Mouse (Mus musculus) ES-CJ7 (cell line): Measurements from ENCODE around the gene Rps6ka5.
A peak's percentile ranks its signal among the peaks of the same experiment; 100 is the strongest.

Experiments used
- DNase-seq: peaks from one replicate; pipeline ENCODE4 v3.0.0; 2011; ENCODE audit warnings: low read depth, low spot score

Rps6ka5 gene

GRCm38 (mm10) chr12:100726651-100727050 lies at the start of gene Rps6ka5:
Gene Rps6ka5 (minus strand): TSS chr12:100726983.
- DNase-seq = no peak

- DNase-seq = no peak
These were observed 49.3 kb upstream of the Rps6ka5 start for GRCm38 (mm10) chr12:100775911-100776581.

GRCm38 (mm10) chr12:100775291-100775690 lies 48.5 kb upstream of the Rps6ka5 start:
- DNase-seq = no peak

DNA sequence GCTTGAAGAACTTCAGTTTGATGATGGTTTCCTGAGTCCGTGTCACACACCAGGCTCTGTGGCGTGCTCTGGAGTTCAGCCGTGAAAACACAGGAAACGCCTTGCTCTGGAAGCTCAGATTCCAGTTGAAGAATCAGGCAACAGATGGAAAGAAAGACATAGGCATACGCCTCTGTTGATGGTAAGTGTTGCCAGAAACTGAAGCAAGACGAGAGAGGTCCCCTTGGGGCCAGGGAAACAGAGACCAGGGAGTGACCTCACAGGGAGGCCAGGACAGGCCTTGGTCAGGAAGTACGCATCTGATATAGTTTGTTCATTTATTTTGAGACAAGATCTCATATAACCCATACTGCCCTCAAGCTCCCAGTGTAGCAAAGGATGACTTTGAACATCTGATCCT lies 48.0 kb upstream of the Rps6ka5 start:
- DNase-seq = no peak

- DNase-seq = peak; percentile 12
These were observed 45.6 kb upstream of the Rps6ka5 start for GRCm38 (mm10) chr12:100772230-100772984.

- DNase-seq = no peak
These were observed 44.0 kb upstream of the Rps6ka5 start for GRCm38 (mm10) chr12:100770765-100771164.

DNA sequence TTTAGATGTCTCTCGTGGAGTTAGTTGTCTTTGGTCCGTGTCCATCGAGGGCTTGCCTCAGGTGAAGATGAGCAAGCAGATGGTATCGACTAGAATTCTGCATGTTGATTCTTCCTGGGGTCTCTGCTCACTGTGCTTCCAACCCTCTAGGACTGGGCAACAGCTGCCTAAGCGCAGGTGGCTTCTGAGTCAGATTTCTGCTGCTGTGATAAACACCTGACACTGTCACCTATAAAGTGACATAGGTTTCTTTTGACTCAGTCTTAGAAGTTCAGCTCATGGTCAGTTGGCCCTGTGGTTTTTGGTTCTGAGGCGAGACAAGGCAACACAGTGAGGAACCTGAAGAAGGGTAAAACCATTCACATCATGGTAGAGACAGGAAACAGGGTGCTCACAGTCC lies 43.1 kb upstream of the Rps6ka5 start:
- DNase-seq = no peak

DNA sequence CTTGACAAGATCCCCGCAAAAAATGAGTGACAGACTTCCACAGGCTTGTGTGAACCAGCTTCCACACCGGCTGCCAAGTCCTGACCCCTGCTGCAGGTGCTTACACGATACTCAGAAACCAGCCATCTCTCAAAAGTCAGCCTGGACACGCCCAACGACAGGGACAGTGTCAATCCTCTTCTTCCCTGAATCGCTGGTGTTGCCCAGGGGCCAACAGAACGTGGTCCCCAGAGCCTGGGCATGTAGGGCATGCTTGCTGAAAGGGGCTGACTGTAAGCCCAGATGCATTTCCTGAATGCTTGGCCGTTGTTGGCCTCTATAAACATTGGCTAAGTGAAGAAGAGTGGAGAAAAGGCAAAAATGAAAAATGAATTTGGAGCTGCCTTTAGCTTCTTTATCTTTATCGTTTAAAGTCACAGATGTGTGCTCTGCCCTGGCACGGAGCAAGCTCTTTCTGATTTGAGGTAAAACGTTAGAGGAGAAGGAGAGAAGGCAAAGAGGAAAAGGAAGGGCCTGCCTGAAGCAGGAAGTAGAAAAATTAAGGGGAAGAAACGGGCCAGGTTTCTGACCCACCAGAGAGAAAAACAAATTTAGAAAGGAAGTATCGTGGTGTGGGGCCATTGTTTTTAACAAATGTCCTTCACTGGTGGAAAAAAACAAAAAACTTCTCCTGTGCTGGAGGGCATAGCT lies 37.7 kb upstream of the Rps6ka5 start:
- DNase-seq = no peak

DNA sequence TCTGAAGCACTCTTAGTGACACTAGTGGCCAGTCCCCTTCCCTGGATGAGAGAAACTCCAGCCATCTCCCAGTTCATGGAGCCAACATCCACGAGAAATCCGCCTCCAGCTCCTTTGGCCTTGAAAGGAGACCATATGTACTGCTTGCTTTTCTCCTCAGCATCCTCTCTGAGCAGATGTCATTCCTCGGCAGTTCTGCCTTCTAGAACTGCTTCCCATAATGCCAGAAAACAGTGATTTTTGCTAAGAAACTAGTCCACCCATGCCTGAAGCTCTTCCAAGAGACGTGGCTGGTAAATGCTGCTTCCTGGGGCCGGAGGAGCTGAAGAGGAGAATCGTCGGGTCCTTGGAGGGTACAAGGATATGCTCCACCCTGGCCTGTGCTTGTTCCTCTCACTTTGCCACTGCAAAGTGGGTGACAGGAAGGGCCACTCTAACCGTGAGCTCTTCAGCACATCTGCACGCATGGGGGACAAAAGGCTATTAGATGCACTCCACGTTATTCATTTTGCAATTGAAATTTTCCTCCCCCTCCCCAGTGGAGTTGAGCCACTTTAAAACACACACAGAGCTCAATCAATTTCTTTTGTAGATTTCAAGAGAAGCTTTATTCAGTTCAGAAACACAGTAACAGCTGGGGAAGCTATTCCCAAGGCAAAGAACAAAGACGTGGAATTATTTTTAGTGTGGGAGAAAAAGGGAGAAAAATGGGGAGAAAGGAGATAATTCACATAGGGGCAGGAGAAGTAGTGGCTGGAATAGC lies 36.1 kb upstream of the Rps6ka5 start:
- DNase-seq = no peak

- peak; percentile 47 for DNase-seq
These were observed 30.6 kb upstream of the Rps6ka5 start for GRCm38 (mm10) chr12:100757427-100757826.

- no peak for DNase-seq
These were observed 26.9 kb upstream of the Rps6ka5 start for GRCm38 (mm10) chr12:100753716-100754115.

- no peak for DNase-seq
These were observed 26.2 kb upstream of the Rps6ka5 start for GRCm38 (mm10) chr12:100752977-100753376.

- no peak for DNase-seq
These were observed 15.7 kb upstream of the Rps6ka5 start for GRCm38 (mm10) chr12:100742468-100742867.

- no peak for DNase-seq
These were observed 13.5 kb upstream of the Rps6ka5 start for GRCm38 (mm10) chr12:100740313-100740712.

GRCm38 (mm10) chr12:100739011-100739570 lies 12.3 kb upstream of the Rps6ka5 start:
- DNase-seq = no peak

GRCm38 (mm10) chr12:100738498-100738897 lies 11.7 kb upstream of the Rps6ka5 start:
- DNase-seq = no peak

GRCm38 (mm10) chr12:100735581-100735980 lies 8.8 kb upstream of the Rps6ka5 start:
- no peak for DNase-seq

- no peak for DNase-seq
These were observed 8.4 kb upstream of the Rps6ka5 start for GRCm38 (mm10) chr12:100735156-100735555.

DNA sequence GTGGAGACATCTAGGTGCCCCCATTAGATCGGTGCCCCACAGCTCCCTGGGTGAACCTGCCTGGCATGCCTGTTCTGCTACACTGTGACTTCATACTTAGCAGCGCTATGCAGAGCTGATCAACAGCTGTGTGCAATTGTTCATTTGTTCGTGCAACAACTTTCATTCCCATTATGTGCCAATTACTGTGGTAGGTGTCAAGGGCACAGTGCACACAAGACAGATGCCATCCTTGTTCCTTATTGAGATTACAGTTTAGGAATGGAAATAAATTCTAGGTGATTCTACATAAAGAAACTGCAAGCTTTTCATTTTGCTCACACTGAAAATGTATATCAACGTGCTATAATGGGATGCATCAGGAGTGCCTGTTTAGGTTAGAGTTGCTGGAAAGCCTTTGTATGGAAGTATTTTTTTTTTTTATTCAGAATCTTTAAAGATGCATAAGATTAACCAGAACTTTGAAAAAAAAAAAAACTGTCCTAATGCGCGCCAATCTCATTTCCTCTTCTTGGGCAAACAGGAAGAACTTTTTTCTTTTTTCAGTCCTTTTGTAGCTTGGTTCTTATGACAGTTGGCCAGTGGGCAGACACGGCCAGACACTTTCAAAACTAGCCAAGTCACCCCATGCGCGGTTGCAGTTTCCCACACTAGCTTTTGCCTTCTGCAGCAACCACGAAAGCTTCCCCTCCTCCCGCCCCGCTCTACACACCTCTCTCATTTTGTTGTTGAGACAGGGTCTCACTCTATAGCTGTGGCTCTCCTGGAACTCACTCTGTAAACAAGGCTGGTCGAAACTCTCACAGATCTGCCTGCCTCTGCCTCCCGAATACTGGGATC lies 2.1 kb upstream of the Rps6ka5 start:
- DNase-seq = no peak

- peak; percentile 83 for DNase-seq
These were observed 1.1 kb upstream of the Rps6ka5 start for GRCm38 (mm10) chr12:100727891-100728290.

DNA sequence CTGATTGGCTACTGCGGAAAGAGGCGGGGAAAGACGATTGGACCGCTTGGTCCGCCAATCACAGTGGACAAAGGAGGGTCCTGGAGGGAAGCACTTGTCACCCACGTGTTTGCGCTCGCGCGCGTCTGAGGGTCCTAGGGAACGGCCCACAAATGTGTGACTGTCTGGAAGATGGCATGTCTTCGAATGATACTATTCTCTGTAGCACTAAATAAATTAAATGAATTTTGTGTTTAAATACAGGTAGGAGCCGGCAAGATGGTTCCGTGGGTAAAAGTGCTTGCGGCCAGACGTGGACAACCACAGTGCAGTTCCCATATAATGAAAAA lies 1.4 kb downstream of the Rps6ka5 start:
- DNase-seq = no peak
